Mouse (Mus musculus): Measurements from ENCODE around the gene Jmjd7.

Gene Jmjd7

GRCm38 (mm10) chr2:120012924-120013323 lies 14.4 kb upstream of the Jmjd7 start:
- DNase-seq, result no peak

- DNase-seq, result no peak
These were observed 13.3 kb upstream of the Jmjd7 start for GRCm38 (mm10) chr2:120013831-120014486.

GRCm38 (mm10) chr2:120015882-120016281 lies 11.4 kb upstream of the Jmjd7 start:
- DNase-seq, result no peak

- no peak for DNase-seq
These were observed 9.7 kb upstream of the Jmjd7 start for GRCm38 (mm10) chr2:120017599-120017998.

GRCm38 (mm10) chr2:120024337-120024736 lies 2.9 kb upstream of the Jmjd7 start:
- no peak for DNase-seq

- no peak for DNase-seq
These were observed 658 bp downstream of the Jmjd7 start for GRCm38 (mm10) chr2:120027950-120028331.

GRCm38 (mm10) chr2:120030380-120030779 lies 3.1 kb downstream of the Jmjd7 start:
- DNase-seq, result no peak

- no peak for DNase-seq
These were observed 5.6 kb downstream of the Jmjd7 start, which contains the start of gene Pla2g4b for GRCm38 (mm10) chr2:120032726-120033467. Pla2g4b (plus strand) TSS chr2:120033417.

- DNase-seq, result no peak
These were observed 6.4 kb downstream of the Jmjd7 start for GRCm38 (mm10) chr2:120033726-120034125.

- DNase-seq, result no peak
These were observed 10.5 kb downstream of the Jmjd7 start for GRCm38 (mm10) chr2:120037744-120038143.

- no peak for DNase-seq
These were observed 13.7 kb downstream of the Jmjd7 start for GRCm38 (mm10) chr2:120040991-120041390.

GRCm38 (mm10) chr2:120044101-120044603 lies 16.9 kb downstream of the Jmjd7 start:
- DNase-seq, result no peak

GRCm38 (mm10) chr2:120044676-120045075 lies 17.4 kb downstream of the Jmjd7 start:
- DNase-seq, result no peak

GRCm38 (mm10) chr2:120046486-120047310 lies 19.4 kb downstream of the Jmjd7 start:
- no peak for DNase-seq

GRCm38 (mm10) chr2:120048173-120048572 lies 20.9 kb downstream of the Jmjd7 start:
- no peak for DNase-seq

GRCm38 (mm10) chr2:120049632-120050274 lies 22.5 kb downstream of the Jmjd7 start:
- DNase-seq, result no peak

- no peak for DNase-seq
These were observed 24.1 kb downstream of the Jmjd7 start for GRCm38 (mm10) chr2:120051405-120051804.

GRCm38 (mm10) chr2:120054771-120055552 lies 27.7 kb downstream of the Jmjd7 start:
- DNase-seq, result no peak

- no peak for DNase-seq
These were observed 28.6 kb downstream of the Jmjd7 start for GRCm38 (mm10) chr2:120055923-120056322.

- no peak for DNase-seq
These were observed 31.5 kb downstream of the Jmjd7 start for GRCm38 (mm10) chr2:120058818-120059217.

GRCm38 (mm10) chr2:120059466-120059865 lies 32.2 kb downstream of the Jmjd7 start:
- DNase-seq, result no peak

GRCm38 (mm10) chr2:120060190-120060589 lies 32.9 kb downstream of the Jmjd7 start:
- DNase-seq, result no peak
